Mouse (Mus musculus) cortical plate, adult 2 months (tissue): ENCODE results near the gene Pank2.

Experiments used
- CTCF ChIP-seq: fragments of 200-500 bp; IDR thresholded peaks from 2 replicates; pipeline ENCODE4 v1.5.1; 2011; ENCODE audit warnings: mild to moderate bottlenecking, control low read depth, low read length; ENCODE audit not compliant: insufficient read depth; ENCODE audit errors: extremely low read depth
- POLR2A ChIP-seq: fragments of 200-500 bp; IDR thresholded peaks from 2 replicates; pipeline ENCODE4 v1.6.1; 2011; ENCODE audit warnings: mild to moderate bottlenecking, low read length, control low read depth; ENCODE audit not compliant: insufficient read depth; ENCODE audit errors: extremely low read depth

DNA sequence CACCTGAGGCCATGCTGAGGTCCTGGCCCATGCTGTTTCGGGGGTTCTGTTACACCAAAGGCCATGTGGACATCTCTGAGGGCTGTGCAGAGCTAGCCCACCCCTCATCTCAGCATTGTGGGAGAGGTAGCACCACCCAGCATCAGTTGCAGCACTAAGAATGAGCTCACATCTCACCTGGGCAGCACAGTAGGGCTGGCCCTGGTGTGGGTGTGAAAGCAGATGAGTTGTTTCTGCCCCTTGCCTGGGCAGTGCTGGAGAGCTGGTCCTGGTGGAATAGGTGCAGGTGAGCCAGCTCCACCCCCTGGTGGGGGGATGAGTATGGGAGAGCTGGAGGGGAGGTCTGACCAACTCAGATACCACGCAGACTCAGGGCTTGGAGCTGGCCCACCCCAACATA, 53.9 kb downstream of the Pank2 start:
- no peak for TF ChIP-seq CTCF
- no peak for TF ChIP-seq POLR2A
